Mouse (Mus musculus): Measurements from ENCODE around the gene Olfr90.
A peak's percentile ranks its signal among the peaks of the same experiment; 100 is the strongest.
"Not testable (repeated sequence)": the region's sequence is repeated elsewhere in the genome, so short reads cannot be mapped to it uniquely, and the experiment has no call there.

Olfr90 gene

GRCm38 (mm10) chr17:37088399-37088798 lies at the start of gene Olfr90:
Gene Olfr90 (minus strand): TSS chr17:37088499.
- no peak for DNase-seq

- DNase-seq: not testable (repeated sequence)
Observed at GRCm38 (mm10) chr17:37131366-37131765, 43.1 kb upstream of the Olfr90 start.

- no peak for DNase-seq
Observed at GRCm38 (mm10) chr17:37119988-37120387, 31.7 kb upstream of the Olfr90 start, which contains the start of gene Olfr92. Gene Olfr92 (minus strand): TSS chr17:37120088.

- no peak for DNase-seq
Observed at GRCm38 (mm10) chr17:37098178-37098577, 9.9 kb upstream of the Olfr90 start, which contains the start of gene Olfr91. Gene Olfr91 (minus strand): TSS chr17:37098278.

- DNase-seq: no peak
Observed at GRCm38 (mm10) chr17:37093289-37093688, 5.0 kb upstream of the Olfr90 start.

- no peak for DNase-seq
Observed at GRCm38 (mm10) chr17:37092198-37092597, 3.9 kb upstream of the Olfr90 start.

GRCm38 (mm10) chr17:37085545-37085944 lies 2.8 kb downstream of the Olfr90 start:
- no peak for DNase-seq

GRCm38 (mm10) chr17:37084632-37085031 lies 3.7 kb downstream of the Olfr90 start:
- no peak for DNase-seq

GRCm38 (mm10) chr17:37083327-37083726 lies 5.0 kb downstream of the Olfr90 start:
- peak; percentile 69 to 70 for DNase-seq

GRCm38 (mm10) chr17:37081659-37082058 lies 6.6 kb downstream of the Olfr90 start:
- no peak for DNase-seq

- DNase-seq: no peak
Observed at GRCm38 (mm10) chr17:37080119-37080518, 8.2 kb downstream of the Olfr90 start.

- no peak for DNase-seq
Observed at GRCm38 (mm10) chr17:37078990-37079389, 9.3 kb downstream of the Olfr90 start.

GRCm38 (mm10) chr17:37078193-37078592 lies 10.1 kb downstream of the Olfr90 start:
- no peak for DNase-seq

GRCm38 (mm10) chr17:37075766-37076165 lies 12.5 kb downstream of the Olfr90 start:
- DNase-seq: no peak

- no peak for DNase-seq
Observed at GRCm38 (mm10) chr17:37075181-37075580, 13.1 kb downstream of the Olfr90 start.

- DNase-seq: no peak
Observed at GRCm38 (mm10) chr17:37072730-37073276, 15.5 kb downstream of the Olfr90 start.

- no peak for DNase-seq
Observed at GRCm38 (mm10) chr17:37072080-37072729, 16.1 kb downstream of the Olfr90 start.

- no peak for DNase-seq
Observed at GRCm38 (mm10) chr17:37070121-37070520, 18.2 kb downstream of the Olfr90 start.

GRCm38 (mm10) chr17:37067861-37068260 lies 20.4 kb downstream of the Olfr90 start:
- no peak for DNase-seq

GRCm38 (mm10) chr17:37065993-37066392 lies 22.3 kb downstream of the Olfr90 start:
- DNase-seq: no peak

- no peak for DNase-seq
Observed at GRCm38 (mm10) chr17:37063686-37064495, 24.4 kb downstream of the Olfr90 start.

GRCm38 (mm10) chr17:37063063-37063462 lies 25.2 kb downstream of the Olfr90 start:
- no peak for DNase-seq

- DNase-seq: no peak
Observed at GRCm38 (mm10) chr17:37062101-37062641, 26.1 kb downstream of the Olfr90 start.

Measured in B cell, adult 2 months (primary cell).